Mouse (Mus musculus): Measurements from ENCODE around the gene Dysf. TPM values are rescaled to one million over a fixed set of nuclear protein-coding genes. Genes with fewer than 3 reads are reported as not detected.
A peak's percentile ranks its signal among the peaks of the same experiment; 100 is the strongest.
"Not testable (repeated sequence)": the region's sequence is repeated elsewhere in the genome, so short reads cannot be mapped to it uniquely, and the experiment has no call there.

The Dysf gene
- polyA plus RNA-seq, 2 experiments, result 13.2 to 16.5 TPM

DNA sequence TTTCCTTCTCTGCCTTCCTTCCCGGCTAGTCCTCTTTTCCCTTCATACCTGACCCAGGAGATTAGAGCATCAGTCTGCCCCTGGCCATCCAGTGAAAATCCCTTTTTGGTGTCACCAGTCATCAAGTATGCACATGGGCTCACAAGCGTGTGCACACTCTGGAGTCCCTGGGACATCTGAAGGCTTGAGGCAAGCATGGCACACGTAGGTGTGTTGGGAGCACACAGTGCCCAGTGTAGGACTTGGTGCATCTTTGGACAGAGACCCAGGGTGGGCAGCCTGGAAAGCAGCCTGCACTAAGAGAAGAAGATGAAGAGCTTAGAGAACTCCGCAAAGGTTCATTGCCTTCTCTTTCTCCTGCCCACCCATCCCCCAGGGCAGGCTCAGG, 1.5 kb downstream of the Dysf start:
- Histone ChIP-seq H3K9me3 (ENCODE audit: control insufficient read depth, low read length) (no peaks in the 10 kb centered on the region), H3K4me2 (replicated peaks; ENCODE audit: low read depth, low read length, severe bottlenecking) (no peak overlapping the region), H3K9ac (ENCODE audit: low read depth, low read length, severe bottlenecking) (no peak overlapping the region), H3K36me3 (ENCODE audit: control insufficient read depth, insufficient read depth, low read length) (no peaks in the 10 kb centered on the region), H3K4me3 (replicated peaks; ENCODE audit: low read length) (no peak overlapping the region), H3K27ac (replicated peaks; ENCODE audit: low read depth, low read length) (no peak overlapping the region), H3K27me3 (ENCODE audit: control insufficient read depth, insufficient read depth, low read length) (peaks cover 7% of the 10 kb centered on the region), H3K4me1 (ENCODE audit: control insufficient read depth, insufficient read depth, low read length) (peaks cover 21% of the 10 kb centered on the region)
- WGBS, result 28% methylated on average over 4 of the region's 4 CpGs
- no peak for TF ChIP-seq POLR2A (IDR thresholded peaks at IDR 0.05; ENCODE audit: borderline replicate concordance, extremely low read depth, insufficient read depth, insufficient read length)
- DNase-seq (ENCODE audit: low spot score) (no peak), ATAC-seq (ENCODE audit: low FRiP score, low read depth) (no peak)

DNA sequence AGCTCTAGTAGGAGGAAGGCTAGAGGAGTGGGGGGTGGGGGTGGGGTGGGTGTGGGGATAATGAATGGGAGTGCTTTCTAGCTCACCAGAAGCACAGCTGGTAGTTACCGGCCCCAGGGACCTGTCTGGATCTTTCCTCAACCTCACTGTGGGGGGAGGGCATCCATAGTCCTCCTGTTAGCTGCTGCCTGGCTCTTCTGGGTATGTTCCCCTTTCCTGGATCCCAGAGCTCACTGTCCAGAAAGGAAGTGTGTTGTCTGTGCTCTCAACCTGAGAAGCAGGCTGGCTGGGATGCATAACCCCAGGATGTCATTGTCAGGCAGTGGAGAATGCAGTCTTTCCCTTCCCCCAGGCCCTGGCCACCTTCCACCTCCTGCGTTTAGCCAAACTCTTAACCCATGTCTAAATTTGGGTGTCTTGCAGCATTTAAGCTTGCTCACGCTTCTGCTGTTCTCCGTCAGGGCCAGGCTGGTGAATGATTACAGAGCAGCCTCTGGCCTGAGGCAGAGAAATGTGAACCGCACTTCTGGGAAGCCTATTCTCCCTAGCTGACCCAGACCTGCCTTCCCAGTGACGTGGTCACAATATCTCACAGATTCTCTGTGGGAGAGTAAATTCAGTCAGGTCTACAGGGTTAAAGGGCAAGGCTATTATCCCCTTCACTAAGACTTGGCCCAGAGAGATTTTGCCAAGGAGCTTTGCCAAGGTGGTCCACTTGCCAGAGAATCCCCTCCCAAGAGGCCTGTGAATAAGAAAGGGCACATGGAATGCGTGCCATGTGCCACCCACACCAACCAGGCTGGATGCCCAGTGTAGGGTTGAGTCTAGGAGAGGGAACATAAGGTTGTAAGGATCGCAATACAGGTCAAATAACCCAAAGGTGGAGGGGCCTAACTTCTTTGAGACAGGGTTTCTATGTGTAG, 2.2 kb downstream of the Dysf start:
- Histone ChIP-seq H3K27ac (replicated peaks; ENCODE audit: low read depth, low read length) (no peak overlapping the region), H3K4me3 (replicated peaks; ENCODE audit: low read length) (no peak overlapping the region), H3K27me3 (ENCODE audit: control insufficient read depth, insufficient read depth, low read length) (peaks cover 7% of the 10 kb centered on the region), H3K36me3 (ENCODE audit: control insufficient read depth, insufficient read depth, low read length) (no peaks in the 10 kb centered on the region), H3K4me1 (ENCODE audit: control insufficient read depth, insufficient read depth, low read length) (peaks cover 23% of the 10 kb centered on the region), H3K9me3 (ENCODE audit: control insufficient read depth, low read length) (no peaks in the 10 kb centered on the region), H3K4me2 (replicated peaks; ENCODE audit: low read depth, low read length, severe bottlenecking) (no peak overlapping the region), H3K9ac (ENCODE audit: low read depth, low read length, severe bottlenecking) (no peak overlapping the region)
- TF ChIP-seq POLR2A (IDR thresholded peaks at IDR 0.05; ENCODE audit: borderline replicate concordance, extremely low read depth, insufficient read depth, insufficient read length), result no peak
- ATAC-seq (ENCODE audit: low FRiP score, low read depth), result peak; percentile 42; the same call in 1 of the 2 replicates
- no peak for DNase-seq (ENCODE audit: low spot score)
- WGBS, result 38% methylated on average over 8 of the region's 8 CpGs

DNA sequence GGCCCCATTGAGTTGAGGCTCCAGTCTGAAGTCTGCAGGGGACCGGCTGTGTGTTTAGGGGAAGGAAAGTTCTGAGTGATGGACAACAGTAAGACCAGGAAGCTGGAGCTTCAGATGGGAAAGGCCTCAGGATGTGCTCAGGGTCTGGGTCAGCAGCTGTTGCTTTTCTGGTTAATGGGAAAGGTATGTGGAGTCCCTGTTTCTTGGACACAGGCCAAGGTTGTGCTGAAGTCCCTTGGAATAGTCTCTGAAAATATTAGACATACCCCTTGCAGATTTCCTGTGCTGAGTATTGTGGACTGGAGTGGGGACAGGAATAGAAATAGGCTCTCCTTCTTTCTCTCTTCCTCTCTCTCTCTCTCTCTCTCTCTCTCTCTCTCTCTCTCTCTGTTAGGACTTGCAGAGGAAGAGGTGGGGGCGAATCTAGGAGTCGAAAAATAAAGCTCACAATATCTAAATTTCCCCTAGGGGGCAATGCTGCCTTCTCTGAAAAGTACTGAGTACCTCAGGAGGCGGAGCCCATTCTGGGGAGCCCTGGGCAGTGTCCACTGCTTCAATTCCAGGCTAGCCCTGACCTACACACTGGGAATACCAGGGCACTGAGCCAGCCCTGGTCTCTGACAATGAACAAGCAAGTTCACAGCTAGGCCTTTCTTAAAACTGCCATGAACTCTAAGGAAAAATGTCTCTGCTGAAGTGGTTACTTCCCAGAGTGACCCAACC, 6.7 kb downstream of the Dysf start:
- not testable (repeated sequence) for H3K27me3 ChIP-seq (ENCODE audit: control insufficient read depth, insufficient read depth, low read length); H3K9ac ChIP-seq (ENCODE audit: low read depth, low read length, severe bottlenecking); H3K27ac ChIP-seq (replicated peaks; ENCODE audit: low read depth, low read length); H3K4me3 ChIP-seq (replicated peaks; ENCODE audit: low read length); H3K9me3 ChIP-seq (ENCODE audit: control insufficient read depth, low read length); H3K36me3 ChIP-seq (ENCODE audit: control insufficient read depth, insufficient read depth, low read length); H3K4me2 ChIP-seq (replicated peaks; ENCODE audit: low read depth, low read length, severe bottlenecking)
- 57% methylated on average over 4 of the region's 4 CpGs for WGBS
- H3K4me1 ChIP-seq (ENCODE audit: control insufficient read depth, insufficient read depth, low read length), result peaks cover 18% of the 10 kb centered on the region; the same call in 1 of the 2 replicates
- peak; percentile 46 for ATAC-seq (ENCODE audit: low FRiP score, low read depth)
- DNase-seq (ENCODE audit: low spot score), result peak; percentile 46

DNA sequence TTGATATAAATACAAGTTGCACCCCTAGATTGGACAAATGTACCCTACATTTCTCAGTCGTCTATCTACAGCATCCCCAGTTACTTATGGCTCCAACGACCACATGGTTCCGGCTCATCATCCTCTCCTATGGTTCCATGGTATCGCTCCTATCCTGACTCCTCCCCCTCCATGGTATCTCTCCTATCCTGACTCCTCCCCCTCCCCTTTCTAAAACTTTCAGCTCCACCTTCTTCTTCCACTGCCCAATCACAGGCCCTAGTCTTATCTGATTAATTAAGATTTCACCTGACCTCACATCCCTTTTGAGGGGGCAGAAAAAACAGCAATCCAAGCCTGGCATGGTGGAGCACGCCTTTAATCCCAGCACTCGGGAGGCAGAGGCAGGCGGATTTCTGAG, 8.5 kb downstream of the Dysf start:
- TF ChIP-seq POLR2A (IDR thresholded peaks at IDR 0.05; ENCODE audit: borderline replicate concordance, extremely low read depth, insufficient read depth, insufficient read length), result no peak
- no peaks in the 10 kb centered on the region for H3K27me3 ChIP-seq (ENCODE audit: control insufficient read depth, insufficient read depth, low read length)
- DNase-seq (ENCODE audit: low spot score) (no peak), ATAC-seq (ENCODE audit: low FRiP score, low read depth) (no peak)
- WGBS, result 89% methylated on average over 7 of the region's 7 CpGs
- no peak overlapping the region for H3K4me2 ChIP-seq (replicated peaks; ENCODE audit: low read depth, low read length, severe bottlenecking)
- H3K9me3 ChIP-seq (ENCODE audit: control insufficient read depth, low read length), result no peaks in the 10 kb centered on the region
- peaks cover 9% of the 10 kb centered on the region; the same call in 1 of the 2 replicates for H3K4me1 ChIP-seq (ENCODE audit: control insufficient read depth, insufficient read depth, low read length)
- H3K4me3 ChIP-seq (replicated peaks; ENCODE audit: low read length), result no peak overlapping the region
- H3K36me3 ChIP-seq (ENCODE audit: control insufficient read depth, insufficient read depth, low read length), result no peaks in the 10 kb centered on the region
- no peak overlapping the region for H3K9ac ChIP-seq (ENCODE audit: low read depth, low read length, severe bottlenecking)
- H3K27ac ChIP-seq (replicated peaks; ENCODE audit: low read depth, low read length), result no peak overlapping the region

DNA sequence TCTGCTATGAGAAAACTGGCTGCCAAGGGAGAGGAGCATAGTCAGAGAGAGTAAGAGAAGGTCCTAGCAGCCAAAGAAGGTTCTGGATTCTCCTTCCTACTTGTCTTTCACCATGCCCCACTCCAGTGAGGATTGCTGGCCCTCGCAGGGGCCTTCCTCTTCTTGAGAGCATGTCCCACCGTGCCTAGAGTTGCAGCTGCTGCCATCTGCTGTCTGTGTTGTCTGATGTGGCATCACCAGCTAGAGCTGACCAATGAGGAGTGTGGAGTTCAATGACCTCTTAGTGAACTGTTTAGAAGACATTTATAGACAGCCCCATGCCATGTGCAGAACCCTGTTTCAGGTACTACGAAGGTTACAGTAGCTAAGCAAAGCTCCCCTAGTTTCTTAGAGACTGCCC, 9.0 kb downstream of the Dysf start:
- TF ChIP-seq POLR2A (IDR thresholded peaks at IDR 0.05; ENCODE audit: borderline replicate concordance, extremely low read depth, insufficient read depth, insufficient read length), result no peak
- H3K27me3 ChIP-seq (ENCODE audit: control insufficient read depth, insufficient read depth, low read length), result no peaks in the 10 kb centered on the region
- H3K4me1 ChIP-seq (ENCODE audit: control insufficient read depth, insufficient read depth, low read length), result peaks cover 9% of the 10 kb centered on the region; the same call in 1 of the 2 replicates
- ATAC-seq (ENCODE audit: low FRiP score, low read depth) (no peak), DNase-seq (ENCODE audit: low spot score) (no peak)
- H3K9me3 ChIP-seq (ENCODE audit: control insufficient read depth, low read length), result no peaks in the 10 kb centered on the region
- WGBS, result 58% methylated on average over 3 of the region's 3 CpGs
- no peak overlapping the region for H3K4me2 ChIP-seq (replicated peaks; ENCODE audit: low read depth, low read length, severe bottlenecking)
- H3K4me3 ChIP-seq (replicated peaks; ENCODE audit: low read length), result no peak overlapping the region
- H3K9ac ChIP-seq (ENCODE audit: low read depth, low read length, severe bottlenecking), result no peak overlapping the region
- H3K36me3 ChIP-seq (ENCODE audit: control insufficient read depth, insufficient read depth, low read length), result no peaks in the 10 kb centered on the region
- H3K27ac ChIP-seq (replicated peaks; ENCODE audit: low read depth, low read length), result no peak overlapping the region
